Mouse (Mus musculus): Measurements from ENCODE around the gene Gm9844. TPM values are rescaled to one million over a fixed set of nuclear protein-coding genes. Genes with fewer than 3 reads are reported as not detected.

The Gm9844 gene
- polyA plus RNA-seq, 1 experiment from 2014 or later: 29.8 TPM

- Histone ChIP-seq H3K4me3 (peak overlapping the region; percentile 66), H3K27me3 (no peaks in the 10 kb centered on the region), H3K27ac (no peak overlapping the region), H3K36me3 (ENCODE audit: poor library complexity, severe bottlenecking) (peaks cover 21% of the 10 kb centered on the region), H3K9ac (peak overlapping the region; percentile 85), H3K9me3 (replicated peaks) (no peaks in the 10 kb centered on the region), H3K4me2 (peak overlapping the region; percentile 75), H3K4me1 (peaks cover 38% of the 10 kb centered on the region)
- no peak for ATAC-seq
- WGBS: 16% methylated on average over 3 of the region's 3 CpGs
Measured at GRCm38 (mm10) chr7:24904936-24905335, 42.9 kb downstream of the Gm9844 start.

- Histone ChIP-seq H3K9me3 (replicated peaks) (no peaks in the 10 kb centered on the region), H3K4me3 (no peak overlapping the region), H3K4me2 (no peak overlapping the region), H3K4me1 (peaks cover 38% of the 10 kb centered on the region), H3K27me3 (no peaks in the 10 kb centered on the region), H3K9ac (no peak overlapping the region; the same call in 1 of the 2 replicates), H3K36me3 (ENCODE audit: poor library complexity, severe bottlenecking) (peaks cover 28% of the 10 kb centered on the region), H3K27ac (no peak overlapping the region)
- WGBS: 52% methylated on average over 6 of the region's 6 CpGs
- ATAC-seq: no peak
Measured at GRCm38 (mm10) chr7:24906551-24906950, 44.5 kb downstream of the Gm9844 start.

DNA sequence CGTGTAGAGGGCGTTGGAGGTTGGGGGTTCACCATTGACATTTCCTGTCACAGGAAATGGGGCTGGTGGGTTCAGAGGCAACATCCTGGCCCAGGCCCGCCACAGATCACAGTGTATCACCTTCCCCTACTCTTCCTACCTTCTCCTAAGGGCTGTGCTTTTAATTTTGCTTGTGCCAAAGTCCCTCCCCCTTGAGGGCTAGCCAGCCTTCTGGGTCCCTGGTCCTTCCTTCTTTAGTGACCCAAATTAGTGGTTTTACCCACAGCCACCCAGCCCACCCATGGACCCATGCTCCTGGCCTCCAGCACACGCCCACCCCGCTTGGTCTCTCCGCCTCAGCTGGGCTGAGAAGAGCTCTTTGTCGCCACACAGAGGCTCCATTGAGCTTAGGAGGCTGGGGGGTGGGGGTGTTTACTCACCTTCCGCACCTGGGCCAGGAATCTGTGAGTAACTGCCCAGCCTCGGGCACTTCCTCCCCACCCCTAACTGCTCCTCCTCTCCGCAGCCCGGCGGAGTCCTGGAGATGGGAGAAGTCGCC is 45.3 kb downstream of the Gm9844 start:
- no peak overlapping the region for H3K4me3 ChIP-seq
- H3K4me2 ChIP-seq: no peak overlapping the region
- peaks cover 35% of the 10 kb centered on the region for H3K36me3 ChIP-seq (ENCODE audit: poor library complexity, severe bottlenecking)
- 43% methylated on average over 13 of the region's 13 CpGs for WGBS
- ATAC-seq: no peak
- no peak overlapping the region for H3K27ac ChIP-seq
- no peak overlapping the region for H3K9ac ChIP-seq
- peaks cover 38% of the 10 kb centered on the region for H3K4me1 ChIP-seq
- no peaks in the 10 kb centered on the region for H3K27me3 ChIP-seq
- no peaks in the 10 kb centered on the region for H3K9me3 ChIP-seq (replicated peaks)

Other genes with a start within 250 kb of the Gm9844 start
- 0.14 TPM in 1 of 2 replicates, not detected in the other for gene Lypd3, start 225.7 kb upstream of the Gm9844 start, polyA plus RNA-seq (2015; fragmentation: Nextera tagmentation; extraction: Ambion mirVana)
- gene Tex101, start 185.5 kb upstream of the Gm9844 start, polyA plus RNA-seq (2015; fragmentation: Nextera tagmentation; extraction: Ambion mirVana): not detected in 2 replicates
- not detected in 2 replicates for gene BC049730, start 153.0 kb upstream of the Gm9844 start, polyA plus RNA-seq (2015; fragmentation: Nextera tagmentation; extraction: Ambion mirVana)
- not detected in 2 replicates for gene Gm4763, start 135.3 kb upstream of the Gm9844 start, polyA plus RNA-seq (2015; fragmentation: Nextera tagmentation; extraction: Ambion mirVana)
- 0.05 and 0.10 TPM in 2 replicates for gene Cd177, start 101.9 kb upstream of the Gm9844 start, polyA plus RNA-seq (2015; fragmentation: Nextera tagmentation; extraction: Ambion mirVana)
- gene Ceacam10, start 85.0 kb upstream of the Gm9844 start, polyA plus RNA-seq (2015; fragmentation: Nextera tagmentation; extraction: Ambion mirVana): not detected in 2 replicates
- gene Lypd4, start 7.7 kb downstream of the Gm9844 start, polyA plus RNA-seq (2015; fragmentation: Nextera tagmentation; extraction: Ambion mirVana): not detected in 2 replicates
- 0.10 and 0.13 TPM in 2 replicates for gene Dmrtc2, start 7.8 kb downstream of the Gm9844 start, polyA plus RNA-seq (2015; fragmentation: Nextera tagmentation; extraction: Ambion mirVana)
- gene Rps19, start 22.2 kb downstream of the Gm9844 start, polyA plus RNA-seq (2015; fragmentation: Nextera tagmentation; extraction: Ambion mirVana): 1,732 and 1,934 TPM in 2 replicates
- gene Cd79a, start 35.2 kb downstream of the Gm9844 start, polyA plus RNA-seq (2015; fragmentation: Nextera tagmentation; extraction: Ambion mirVana): 0.18 TPM in 1 of 2 replicates, not detected in the other
- gene Arhgef1, start 40.7 kb downstream of the Gm9844 start, polyA plus RNA-seq (2015; fragmentation: Nextera tagmentation; extraction: Ambion mirVana): 54.2 and 54.9 TPM in 2 replicates
- 0.43 and 1.0 TPM in 2 replicates for gene Gm4881, start 82.3 kb downstream of the Gm9844 start, polyA plus RNA-seq (2015; fragmentation: Nextera tagmentation; extraction: Ambion mirVana)
- gene Rabac1, start 110.5 kb downstream of the Gm9844 start, polyA plus RNA-seq (2015; fragmentation: Nextera tagmentation; extraction: Ambion mirVana): 128 and 138 TPM in 2 replicates
- gene Atp1a3, start 143.7 kb downstream of the Gm9844 start, polyA plus RNA-seq (2015; fragmentation: Nextera tagmentation; extraction: Ambion mirVana): 95.0 and 107 TPM in 2 replicates
- 12.8 and 14.7 TPM in 2 replicates for gene Grik5, start 210.1 kb downstream of the Gm9844 start, polyA plus RNA-seq (2015; fragmentation: Nextera tagmentation; extraction: Ambion mirVana)
- gene Zfp574, start 210.4 kb downstream of the Gm9844 start, polyA plus RNA-seq (2015; fragmentation: Nextera tagmentation; extraction: Ambion mirVana): 33.5 and 38.1 TPM in 2 replicates

Measured in forebrain, embryonic 13.5 days (tissue).